Mouse (Mus musculus) E14TG2a.4 (cell line): ENCODE results near the gene Cd83.

Experiments used
- H3K27me3 ChIP-seq: 2 replicates; pipeline ENCODE4 v1.6.1; 2014; ENCODE audit warnings: low read length, control low read depth; ENCODE audit not compliant: insufficient read depth
- H3K36me3 ChIP-seq: 2 replicates; pipeline ENCODE4 v1.6.1; 2014; ENCODE audit warnings: low read length, control low read depth; ENCODE audit not compliant: insufficient read depth
- H3K4me1 ChIP-seq: replicated peaks from 2 replicates; pipeline ENCODE4 v1.6.1; 2014; ENCODE audit warnings: low read depth, low read length, control low read depth
- H3K4me3 ChIP-seq: replicated peaks from 2 replicates; pipeline ENCODE4 v1.5.1; 2014; ENCODE audit warnings: mild to moderate bottlenecking, low read length
- H3K9me3 ChIP-seq: 2 replicates; pipeline ENCODE4 v1.6.1; 2014; ENCODE audit warnings: low read length, control low read depth
- CTCF ChIP-seq: conservative IDR thresholded peaks from 2 replicates; pipeline ENCODE4 v1.5.1; 2014; ENCODE audit warnings: low read length
- NANOG ChIP-seq: IDR thresholded peaks from 2 replicates; pipeline ENCODE4 v1.6.1; 2014; ENCODE audit warnings: borderline replicate concordance, low read length, mixed read lengths
- POU5F1 ChIP-seq: IDR thresholded peaks from 2 replicates; pipeline ENCODE4 v1.6.1; 2014; ENCODE audit warnings: low read length, borderline replicate concordance

Cd83 gene

GRCm38 (mm10) chr13:43754455-43755128 lies 30.0 kb upstream of the Cd83 start:
- Histone ChIP-seq H3K36me3 (no peaks in the 10 kb centered on the region), H3K4me1 (no peaks in the 10 kb centered on the region), H3K27me3 (no peaks in the 10 kb centered on the region), H3K4me3 (no peak overlapping the region), H3K9me3 (no peaks in the 10 kb centered on the region)
- TF ChIP-seq CTCF (no peak), NANOG (no peak), POU5F1 (no peak)

- Histone ChIP-seq H3K9me3 (no peaks in the 10 kb centered on the region), H3K36me3 (no peaks in the 10 kb centered on the region), H3K27me3 (no peaks in the 10 kb centered on the region), H3K4me3 (no peak overlapping the region), H3K4me1 (no peaks in the 10 kb centered on the region)
- no peak for TF ChIP-seq POU5F1
- TF ChIP-seq CTCF: no peak
- TF ChIP-seq NANOG: no peak
Observed at GRCm38 (mm10) chr13:43755573-43755972, 29.0 kb upstream of the Cd83 start.

GRCm38 (mm10) chr13:43761156-43761855 lies 23.3 kb upstream of the Cd83 start:
- Histone ChIP-seq H3K9me3 (no peaks in the 10 kb centered on the region), H3K4me3 (no peak overlapping the region)
- TF ChIP-seq NANOG: no peak
- TF ChIP-seq CTCF: no peak
- TF ChIP-seq POU5F1: no peak

GRCm38 (mm10) chr13:43762901-43763300 lies 21.7 kb upstream of the Cd83 start:
- no peaks in the 10 kb centered on the region for H3K27me3 ChIP-seq

More at GRCm38 (mm10) chr13:43761156-43761855, 23.3 kb upstream of the Cd83 start:
- Histone ChIP-seq H3K36me3 (no peaks in the 10 kb centered on the region), H3K27me3 (no peaks in the 10 kb centered on the region), H3K4me1 (peaks cover 10% of the 10 kb centered on the region; the same call in 1 of the 2 replicates)

GRCm38 (mm10) chr13:43763301-43763994 lies 21.1 kb upstream of the Cd83 start:
- Histone ChIP-seq H3K4me1 (peaks cover 10% of the 10 kb centered on the region; the same call in 1 of the 2 replicates), H3K36me3 (no peaks in the 10 kb centered on the region), H3K27me3 (no peaks in the 10 kb centered on the region), H3K9me3 (no peaks in the 10 kb centered on the region), H3K4me3 (no peak overlapping the region)
- TF ChIP-seq NANOG (no peak), CTCF (no peak), POU5F1 (no peak)

More at GRCm38 (mm10) chr13:43762901-43763300, 21.7 kb upstream of the Cd83 start:
- Histone ChIP-seq H3K9me3 (no peaks in the 10 kb centered on the region), H3K4me1 (peaks cover 10% of the 10 kb centered on the region; the same call in 1 of the 2 replicates), H3K36me3 (no peaks in the 10 kb centered on the region), H3K4me3 (no peak overlapping the region)
- TF ChIP-seq NANOG: no peak
- TF ChIP-seq CTCF: no peak
- TF ChIP-seq POU5F1: no peak

GRCm38 (mm10) chr13:43763995-43764579 lies 20.5 kb upstream of the Cd83 start:
- H3K4me3 ChIP-seq: no peak overlapping the region
- peaks cover 10% of the 10 kb centered on the region; the same call in 1 of the 2 replicates for H3K4me1 ChIP-seq
- no peaks in the 10 kb centered on the region for H3K27me3 ChIP-seq
- TF ChIP-seq NANOG (no peak), POU5F1 (no peak), CTCF (no peak)
- H3K9me3 ChIP-seq: no peaks in the 10 kb centered on the region
- no peaks in the 10 kb centered on the region for H3K36me3 ChIP-seq

- Histone ChIP-seq H3K4me3 (no peak overlapping the region), H3K4me1 (peaks cover 10% of the 10 kb centered on the region; the same call in 1 of the 2 replicates), H3K27me3 (no peaks in the 10 kb centered on the region), H3K36me3 (no peaks in the 10 kb centered on the region), H3K9me3 (no peaks in the 10 kb centered on the region)
- no peak for TF ChIP-seq POU5F1
- no peak for TF ChIP-seq NANOG
- TF ChIP-seq CTCF: no peak
Observed at GRCm38 (mm10) chr13:43765293-43765814, 19.2 kb upstream of the Cd83 start.
